Mouse (Mus musculus): ENCODE results near the gene Dcps.

GRCm38 (mm10) chr9:35114234-35114633, 61.6 kb downstream of the Dcps start:
- no peak for TF ChIP-seq POLR2A (IDR thresholded peaks at IDR 0.05; ENCODE audit: low read depth, low read length)
- TF ChIP-seq CTCF (IDR thresholded peaks at IDR 0.05; ENCODE audit: extremely low read depth, insufficient read depth, insufficient read length, insufficient replicate concordance), result no peak

Data from spleen, adult 2 months (tissue).